Mouse (Mus musculus): ENCODE results near the gene Hsd11b1.

DNA sequence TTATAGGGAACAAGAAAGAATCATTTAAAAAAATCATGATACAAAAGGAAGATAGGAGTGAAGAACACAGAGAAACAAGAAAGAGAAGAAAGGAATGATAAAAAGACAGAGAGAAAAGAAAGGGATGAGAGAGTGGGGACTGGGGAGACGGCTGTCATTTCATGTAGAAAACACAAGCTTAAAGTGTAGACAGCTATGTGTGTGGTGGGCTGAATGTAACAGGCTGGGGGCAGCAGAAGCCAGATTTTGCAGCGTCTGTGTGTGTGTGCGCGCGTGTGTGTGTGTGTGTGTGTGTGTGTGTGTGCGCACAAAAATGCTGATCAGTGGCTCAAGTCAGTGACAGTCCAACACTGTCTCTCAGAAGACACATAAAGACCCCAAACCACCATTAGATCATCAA is 19.6 kb downstream of the Hsd11b1 start:
- TF ChIP-seq GABPA (IDR thresholded peaks at IDR 0.05; ENCODE audit: insufficient replicate concordance, low read depth, low read length) (no peak), MAX (IDR thresholded peaks at IDR 0.05; ENCODE audit: low read length) (no peak), CHD2 (IDR thresholded peaks at IDR 0.05; ENCODE audit: low read length) (no peak), USF2 (conservative IDR thresholded peaks at IDR 0.05; ENCODE audit: low read depth, low read length) (no peak), EP300 (IDR thresholded peaks at IDR 0.05; ENCODE audit: low read length) (no peak), POLR2A (IDR thresholded peaks at IDR 0.05; ENCODE audit: low read depth, low read length) (no peak), RCOR1 (conservative IDR thresholded peaks at IDR 0.05; ENCODE audit: low read depth, low read length) (no peak), CTCF (conservative IDR thresholded peaks at IDR 0.05 in 1 of 2, IDR thresholded peaks at IDR 0.05 in 1 of 2; ENCODE audit: low read depth in 2 of 2, low read length in 2 of 2) (no peak), TCF12 (IDR thresholded peaks at IDR 0.05; ENCODE audit: low read depth, low read length) (no peak), MAFK (IDR thresholded peaks at IDR 0.05; ENCODE audit: insufficient replicate concordance, low read length) (no peak), TBP (conservative IDR thresholded peaks at IDR 0.05; ENCODE audit: low read depth, low read length) (no peak), SIN3A (IDR thresholded peaks at IDR 0.05; ENCODE audit: low read length) (no peak)
